Mouse (Mus musculus): Measurements from ENCODE around the gene Rsph9. TPM values are rescaled to one million over a fixed set of nuclear protein-coding genes. Genes with fewer than 3 reads are reported as not detected.
A peak's percentile ranks its signal among the peaks of the same experiment; 100 is the strongest.

Rsph9 gene
- polyA plus RNA-seq, 1 experiment from 2014 or later = 10.4 TPM

DNA sequence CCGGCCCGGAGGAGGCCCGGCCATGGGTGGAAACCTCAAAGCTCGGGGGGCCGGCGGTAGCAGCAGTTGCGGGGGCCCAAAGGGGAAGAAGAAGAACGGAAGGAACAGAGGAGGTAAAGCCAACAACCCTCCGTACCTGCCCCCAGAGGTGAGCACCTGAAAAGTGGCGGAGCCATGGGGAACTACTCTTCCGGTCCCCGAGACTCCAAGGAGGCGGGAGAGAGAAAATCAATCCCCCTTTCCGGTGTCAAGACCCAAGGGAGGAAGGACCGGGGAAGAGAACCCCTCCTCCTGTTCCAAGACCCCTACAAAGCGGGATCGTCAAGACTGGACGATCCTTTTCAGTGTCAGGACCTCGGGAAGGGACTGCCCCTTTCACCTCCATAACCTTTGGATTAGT, 17.2 kb upstream of the Rsph9 start:
- TF ChIP-seq CTCF (IDR thresholded peaks at IDR 0.05; ENCODE audit: low read depth) = no peak
- WGBS = under 1% methylated on average over 19 of the region's 19 CpGs
- peak overlapping the region; percentile 81 for H3K4me3 ChIP-seq (ENCODE audit: low read depth, low read length)
- no peaks in the 10 kb centered on the region for H3K9me3 ChIP-seq (ENCODE audit: low read depth, low read length)
- H3K27ac ChIP-seq (ENCODE audit: low read depth) = peak overlapping the region; percentile 78; the same call in 1 of the 2 replicates
- H3K27me3 ChIP-seq (ENCODE audit: insufficient read depth, low read length) = no peaks in the 10 kb centered on the region
- H3K4me2 ChIP-seq = peak overlapping the region; percentile 94
- H3K4me1 ChIP-seq (ENCODE audit: insufficient read depth) = peaks cover 17% of the 10 kb centered on the region; the same call in 1 of the 2 replicates
- DNase-seq = peak; percentile 70
- peak; percentile 17 for ATAC-seq (ENCODE audit: insufficient read depth)
- H3K9ac ChIP-seq = peak overlapping the region; percentile 84
- peaks cover 22% of the 10 kb centered on the region for H3K36me3 ChIP-seq (ENCODE audit: insufficient read depth)

DNA sequence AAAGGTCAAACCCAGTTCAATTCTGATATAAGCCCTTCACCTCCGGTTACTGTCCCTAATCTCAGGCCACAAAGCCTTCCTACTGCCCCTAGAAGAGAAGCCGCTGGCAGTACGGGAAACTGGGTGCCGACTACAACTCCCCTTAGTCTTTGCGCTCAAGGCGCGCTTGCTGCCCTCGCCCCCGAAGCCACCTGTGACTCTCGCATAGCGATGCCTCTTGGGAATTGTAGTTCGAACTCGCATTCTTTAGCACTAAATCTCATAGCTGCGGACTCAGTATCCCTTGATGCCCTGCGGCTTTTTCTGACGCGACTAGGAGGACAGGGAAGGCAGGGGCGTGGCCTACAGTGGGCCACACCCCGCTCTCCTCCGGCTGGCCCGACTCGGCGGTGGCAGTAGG, 16.7 kb upstream of the Rsph9 start, which contains the start of gene Gtpbp2:
Gene Gtpbp2 (plus strand): TSS at position 347 of the 400 bp plus-strand sequence.
- Histone ChIP-seq H3K36me3 (ENCODE audit: insufficient read depth) (peaks cover 17% of the 10 kb centered on the region), H3K4me2 (peak within 1 kb of the TSS; percentile 94), H3K9me3 (ENCODE audit: low read depth, low read length) (no peaks in the 10 kb centered on the region), H3K4me1 (ENCODE audit: insufficient read depth) (peaks cover 17% of the 10 kb centered on the region; the same call in 1 of the 2 replicates), H3K27ac (ENCODE audit: low read depth) (peak within 1 kb of the TSS; percentile 92), H3K27me3 (ENCODE audit: insufficient read depth, low read length) (no peaks in the 10 kb centered on the region), H3K4me3 (ENCODE audit: low read depth, low read length) (peak within 1 kb of the TSS; percentile 81), H3K9ac (peak within 1 kb of the TSS; percentile 84)
- TF ChIP-seq CTCF (IDR thresholded peaks at IDR 0.05; ENCODE audit: low read depth) = no peak
- DNase-seq = peak; percentile 100
- peak; percentile 95 for ATAC-seq (ENCODE audit: insufficient read depth)
- WGBS = under 1% methylated on average over 23 of the region's 23 CpGs

DNA sequence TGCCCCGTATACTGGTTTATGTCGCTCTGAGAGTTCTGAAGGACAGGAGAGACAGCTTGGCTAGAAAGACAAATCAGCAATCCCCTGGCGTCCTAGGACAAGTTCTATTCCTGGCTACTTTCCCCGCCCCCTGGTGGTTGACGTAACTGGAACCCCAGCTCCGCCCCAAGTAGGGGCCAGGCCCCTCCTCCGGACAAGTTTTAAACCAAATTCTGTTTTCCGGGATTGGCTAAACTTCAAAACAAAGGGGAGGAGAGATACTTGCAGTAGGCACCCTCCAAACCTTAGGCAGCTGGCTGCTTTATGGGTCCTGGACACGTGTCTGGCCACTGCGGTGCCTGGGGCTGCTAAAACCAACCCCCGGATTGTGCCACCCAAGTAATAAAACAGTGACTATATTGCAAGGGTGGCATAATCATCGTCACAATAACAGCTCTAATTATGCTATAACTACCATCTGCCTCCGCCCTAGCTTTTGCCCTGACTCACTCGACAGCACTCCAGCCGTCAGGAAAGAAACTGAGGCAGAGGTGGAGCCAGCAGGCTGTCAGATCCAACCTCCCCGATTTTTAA, 16.2 kb upstream of the Rsph9 start:
- DNase-seq = peak; percentile 98
- TF ChIP-seq CTCF (IDR thresholded peaks at IDR 0.05; ENCODE audit: low read depth) = peak; percentile 68

DNA sequence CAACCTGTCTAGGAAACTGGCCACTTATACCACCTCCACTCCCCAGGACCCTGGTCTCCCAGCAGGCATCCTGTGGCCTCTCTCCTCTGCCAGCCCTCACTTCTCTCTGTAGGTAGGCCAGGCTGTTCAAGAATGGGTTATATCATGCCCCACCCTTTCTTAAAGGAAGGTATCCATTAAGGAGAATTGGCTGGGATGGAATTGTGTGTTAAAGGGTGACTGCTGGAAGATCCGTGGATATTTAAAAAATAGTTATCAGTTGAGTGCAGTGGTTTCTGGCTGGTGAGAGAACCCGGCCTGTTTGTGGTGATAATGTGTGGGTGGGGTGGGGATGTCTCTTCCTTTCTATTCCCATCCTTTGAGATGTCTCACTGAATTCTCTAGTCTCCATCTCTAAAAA, 15.2 kb upstream of the Rsph9 start:
- H3K27ac ChIP-seq (ENCODE audit: low read depth) = peak overlapping the region; percentile 92; the same call in 1 of the 2 replicates
- H3K4me2 ChIP-seq = peak overlapping the region; percentile 94
- no peak for TF ChIP-seq CTCF (IDR thresholded peaks at IDR 0.05; ENCODE audit: low read depth)
- H3K36me3 ChIP-seq (ENCODE audit: insufficient read depth) = peaks cover 2% of the 10 kb centered on the region
- ATAC-seq (ENCODE audit: insufficient read depth) = no peak
- H3K9me3 ChIP-seq (ENCODE audit: low read depth, low read length) = no peaks in the 10 kb centered on the region
- H3K9ac ChIP-seq = no peak overlapping the region
- H3K4me3 ChIP-seq (ENCODE audit: low read depth, low read length) = no peak overlapping the region
- H3K27me3 ChIP-seq (ENCODE audit: insufficient read depth, low read length) = no peaks in the 10 kb centered on the region
- peaks cover 17% of the 10 kb centered on the region; the same call in 1 of the 2 replicates for H3K4me1 ChIP-seq (ENCODE audit: insufficient read depth)
- WGBS = 55% methylated on average over 2 of the region's 2 CpGs
- no peak for DNase-seq

More for the DNA sequence above, 16.2 kb upstream of the Rsph9 start:
- H3K36me3 ChIP-seq (ENCODE audit: insufficient read depth) = peaks cover 12% of the 10 kb centered on the region
- peak overlapping the region; percentile 92 for H3K27ac ChIP-seq (ENCODE audit: low read depth)
- H3K9me3 ChIP-seq (ENCODE audit: low read depth, low read length) = no peaks in the 10 kb centered on the region
- peak; percentile 79 for ATAC-seq (ENCODE audit: insufficient read depth)
- 0% methylated on average over 16 of the region's 16 CpGs for WGBS
- peak overlapping the region; percentile 45 for H3K9ac ChIP-seq
- H3K4me1 ChIP-seq (ENCODE audit: insufficient read depth) = peaks cover 17% of the 10 kb centered on the region; the same call in 1 of the 2 replicates
- H3K4me3 ChIP-seq (ENCODE audit: low read depth, low read length) = peak overlapping the region; percentile 81
- no peaks in the 10 kb centered on the region for H3K27me3 ChIP-seq (ENCODE audit: insufficient read depth, low read length)
- H3K4me2 ChIP-seq = peak overlapping the region; percentile 94

DNA sequence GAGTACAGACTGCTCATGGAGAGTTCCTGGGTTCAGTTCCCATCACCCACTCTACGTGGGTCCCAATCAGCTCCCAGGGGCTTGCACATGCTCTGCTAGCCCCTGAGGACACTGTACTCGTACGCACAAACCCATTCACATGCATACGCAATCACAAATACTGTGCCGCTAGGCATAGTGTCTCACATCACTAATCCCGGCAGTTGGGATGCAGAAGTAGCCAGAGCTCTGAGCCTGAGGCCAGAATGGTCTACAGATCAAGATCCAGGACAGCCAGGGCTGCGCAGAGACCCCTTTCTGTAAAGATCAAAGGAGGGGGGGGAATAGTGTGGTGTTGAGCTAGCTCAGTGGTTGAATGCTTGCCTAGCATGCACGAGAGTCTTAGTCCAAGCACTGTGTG, 13.1 kb upstream of the Rsph9 start:
- Histone ChIP-seq H3K27me3 (ENCODE audit: insufficient read depth, low read length) (no peaks in the 10 kb centered on the region), H3K4me2 (no peak overlapping the region), H3K27ac (ENCODE audit: low read depth) (no peak overlapping the region), H3K4me3 (ENCODE audit: low read depth, low read length) (no peak overlapping the region), H3K36me3 (ENCODE audit: insufficient read depth) (no peaks in the 10 kb centered on the region), H3K9me3 (ENCODE audit: low read depth, low read length) (no peaks in the 10 kb centered on the region), H3K9ac (no peak overlapping the region), H3K4me1 (ENCODE audit: insufficient read depth) (peaks cover 5% of the 10 kb centered on the region; the same call in 1 of the 2 replicates)
- TF ChIP-seq CTCF (IDR thresholded peaks at IDR 0.05; ENCODE audit: low read depth) = no peak
- WGBS = 86% methylated on average over 8 of the region's 8 CpGs
- ATAC-seq (ENCODE audit: insufficient read depth) = no peak
- DNase-seq = no peak

DNA sequence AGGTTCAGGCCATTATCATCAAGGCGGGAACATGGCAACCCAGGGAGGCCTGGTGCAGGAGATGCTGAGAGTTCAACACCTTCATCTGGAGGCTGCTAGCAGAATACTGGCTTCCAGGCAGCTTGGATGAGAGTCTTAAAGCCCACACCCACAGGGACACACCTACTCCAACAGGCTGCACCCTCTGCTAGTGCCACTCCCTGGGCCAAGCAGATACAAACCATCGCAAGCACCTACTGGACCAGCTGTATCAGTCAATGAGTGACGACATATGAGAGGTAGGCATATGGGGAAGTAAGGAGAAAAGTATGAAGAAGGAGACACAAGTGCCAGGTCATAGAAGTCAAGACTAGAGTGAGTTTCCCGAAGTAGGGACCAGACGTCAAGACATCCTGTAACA, 12.7 kb upstream of the Rsph9 start:
- TF ChIP-seq CTCF (IDR thresholded peaks at IDR 0.05; ENCODE audit: low read depth) = no peak
- ATAC-seq (ENCODE audit: insufficient read depth) (no peak), DNase-seq (no peak)
- Histone ChIP-seq H3K9ac (no peak overlapping the region), H3K9me3 (ENCODE audit: low read depth, low read length) (no peaks in the 10 kb centered on the region), H3K4me3 (ENCODE audit: low read depth, low read length) (no peak overlapping the region), H3K4me1 (ENCODE audit: insufficient read depth) (peaks cover under 1% of the 10 kb centered on the region; the same call in 1 of the 2 replicates), H3K27me3 (ENCODE audit: insufficient read depth, low read length) (no peaks in the 10 kb centered on the region), H3K4me2 (no peak overlapping the region), H3K27ac (ENCODE audit: low read depth) (no peak overlapping the region), H3K36me3 (ENCODE audit: insufficient read depth) (peaks cover under 1% of the 10 kb centered on the region; the same call in 1 of the 2 replicates)
- 71% methylated on average over 5 of the region's 5 CpGs for WGBS

DNA sequence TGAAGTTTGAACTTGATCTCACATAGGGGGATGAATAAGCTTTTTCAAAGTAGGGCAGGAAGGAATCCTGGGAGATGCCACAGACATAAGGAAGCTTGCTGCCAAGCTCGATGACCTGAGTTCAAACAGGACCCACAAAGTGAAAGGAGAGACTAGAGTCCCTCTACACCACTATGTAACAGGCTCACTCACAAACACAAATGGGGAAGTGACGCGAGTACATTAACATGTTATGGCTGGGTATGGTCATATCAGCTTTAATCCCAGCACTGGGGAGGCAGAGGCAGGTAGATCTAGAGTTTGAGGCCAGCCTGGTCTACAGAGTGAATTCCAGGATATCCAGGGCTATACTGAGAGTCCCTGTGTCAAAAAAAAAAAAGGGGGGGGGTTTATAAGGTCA, 10.3 kb upstream of the Rsph9 start:
- DNase-seq (no peak), ATAC-seq (ENCODE audit: insufficient read depth) (no peak)
- 0 out of 2 replicates have a peak overlapping the region, but pooled peaks have one; percentile 32 for H3K27ac ChIP-seq (ENCODE audit: low read depth)
- no peak for TF ChIP-seq CTCF (IDR thresholded peaks at IDR 0.05; ENCODE audit: low read depth)
- no peak overlapping the region; the same call in 1 of the 2 replicates for H3K4me2 ChIP-seq
- H3K9me3 ChIP-seq (ENCODE audit: low read depth, low read length) = no peaks in the 10 kb centered on the region
- no peak overlapping the region for H3K9ac ChIP-seq
- H3K4me1 ChIP-seq (ENCODE audit: insufficient read depth) = no peaks in the 10 kb centered on the region
- WGBS = 88% methylated on average over 3 of the region's 3 CpGs
- no peak overlapping the region for H3K4me3 ChIP-seq (ENCODE audit: low read depth, low read length)
- no peaks in the 10 kb centered on the region for H3K27me3 ChIP-seq (ENCODE audit: insufficient read depth, low read length)
- H3K36me3 ChIP-seq (ENCODE audit: insufficient read depth) = peaks cover 10% of the 10 kb centered on the region

Data from lung, embryonic 14.5 days (tissue).